Mouse (Mus musculus) liver, embryonic 14.5 days (tissue): ENCODE data around the gene Fam169a.

ENCODE experiments used
- CTCF ChIP-seq: IDR thresholded peaks from 2 replicates; pipeline ENCODE4 v1.5.1; 2016; ENCODE audit warnings: antibody characterized with exemption, low read depth, control low read depth
- EP300 ChIP-seq: IDR thresholded peaks from 2 replicates; pipeline ENCODE4 v1.6.1; 2016; ENCODE audit warnings: antibody characterized with exemption, low read depth

DNA sequence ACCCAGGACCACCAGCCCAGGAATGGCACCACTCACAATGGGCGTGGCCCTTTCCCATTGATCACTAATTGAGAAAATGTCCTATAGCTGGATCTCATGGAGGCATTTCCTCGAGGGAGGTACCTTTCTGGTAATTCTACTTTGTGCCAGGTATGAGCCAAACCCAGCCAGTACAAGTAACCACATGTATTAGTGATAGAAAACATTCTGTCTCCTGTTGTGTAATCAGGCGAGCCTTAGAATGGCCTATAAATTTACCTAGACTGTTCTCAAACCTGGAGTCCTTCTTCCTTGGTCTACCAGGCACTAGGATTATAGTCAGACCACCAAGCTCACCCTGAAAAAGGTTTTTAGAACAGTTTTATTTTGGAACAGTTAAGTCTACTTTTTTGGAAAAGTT, 54.3 kb downstream of the Fam169a start:
- TF ChIP-seq CTCF: no peak
- TF ChIP-seq EP300: no peak
